Mouse (Mus musculus) testis, adult 10 weeks (tissue): ENCODE results near the gene Gprin3. TPM values are rescaled to one million over a fixed set of nuclear protein-coding genes. Genes with fewer than 3 reads are reported as not detected.

Experiments used
- polyA plus RNA-seq: library from polyadenylated mRNA; stranded (reverse); fragments of 350-450 nt; fragmentation: Illumina TruSeq; extraction: RNeasy Lipid Tissue Mini Kit (QIAGEN cat#74804); gene quantifications from one replicate; pipeline ENCODE4 v1.2.3, GENCODE M21; 2014; ENCODE audit warnings: low read depth, low replicate concordance

Gprin3 gene
- 0.13 TPM for polyA plus RNA-seq

GRCm38 (mm10) chr6:59425824-59426533, at the start of gene Gprin3:
TSS of gene Gprin3 (minus strand) at chr6:59426294.

Other genes starting within 250 kb of the Gprin3 start
- gene Tigd2, start 217.4 kb downstream of the Gprin3 start, polyA plus RNA-seq = 16.4 TPM